Mouse (Mus musculus) midbrain, embryonic 13.5 days (tissue): ENCODE measurements at regions not wholly inside any gene's neighbourhood (a gene's known extent, or its start where the extent isn't known, plus 50 kb on each side); places are given as distances from the start of the nearest gene placed in this dataset.
A peak's percentile ranks its signal among the peaks of the same experiment; 100 is the strongest.

Experiments used
- ATAC-seq: fragments of 200-750 bp; cut with Nextera tagmentation; 2 replicates; pipeline ENCODE4 v1.8.0; 2017; ENCODE audit warnings: mild to moderate bottlenecking, moderate TSS enrichment, moderate library complexity
- H3K27ac ChIP-seq: fragments of 300-500 bp; sonication (generic); 2 replicates; pipeline ENCODE4 v1.5.1; 2015; ENCODE audit warnings: inconsistent platforms, mild to moderate bottlenecking, moderate library complexity
- H3K27me3 ChIP-seq: fragments of 300-500 bp; sonication (generic); 2 replicates; pipeline ENCODE4 v1.6.1; 2015; ENCODE audit warnings: mild to moderate bottlenecking, inconsistent platforms
- H3K36me3 ChIP-seq: fragments of 300-500 bp; sonication (generic); 2 replicates; pipeline ENCODE4 v1.6.1; 2015; ENCODE audit warnings: mild to moderate bottlenecking, inconsistent platforms
- H3K4me1 ChIP-seq: fragments of 300-500 bp; sonication (generic); replicated peaks from 2 replicates; pipeline ENCODE4 v1.6.1; 2015; ENCODE audit warnings: inconsistent platforms
- H3K4me2 ChIP-seq: fragments of 300-500 bp; sonication (generic); replicated peaks from 2 replicates; pipeline ENCODE4 v1.6.1; 2015; ENCODE audit warnings: moderate library complexity, mild to moderate bottlenecking, inconsistent platforms
- H3K4me3 ChIP-seq: fragments of 300-500 bp; sonication (generic); replicated peaks from 2 replicates; pipeline ENCODE4 v1.5.1; 2015; ENCODE audit warnings: mild to moderate bottlenecking, inconsistent platforms
- H3K9ac ChIP-seq: fragments of 300-500 bp; sonication (generic); replicated peaks from 2 replicates; pipeline ENCODE4 v1.6.1; 2015; ENCODE audit warnings: mild to moderate bottlenecking, inconsistent platforms
- H3K9me3 ChIP-seq: fragments of 300-500 bp; sonication (generic); 2 replicates; pipeline ENCODE4 v1.6.1; 2016; ENCODE audit warnings: mild to moderate bottlenecking, inconsistent platforms
- WGBS: fragments of 180-500 bp; shearing (Covaris S2); methylation state at CpG from one replicate; pipeline ENCODE4 v1.1.7; 2015; 5-methylcytosine and 5-hydroxymethylcytosine counted together

- Histone ChIP-seq H3K36me3 (no peaks in the 10 kb centered on the region), H3K9ac (no peak overlapping the region), H3K27ac (peak overlapping the region; percentile 51; the same call in 1 of the 2 replicates), H3K4me1 (peaks cover 11% of the 10 kb centered on the region), H3K27me3 (no peaks in the 10 kb centered on the region), H3K9me3 (peaks cover 6% of the 10 kb centered on the region; the same call in 1 of the 2 replicates), H3K4me2 (no peak overlapping the region), H3K4me3 (no peak overlapping the region)
- peak; percentile 27; the same call in 1 of the 2 replicates for ATAC-seq
- 60% methylated on average over 5 of the region's 5 CpGs for WGBS
These were observed 296.8 kb upstream of the Rsrc1 start for GRCm38 (mm10) chr3:66684287-66684903.

GRCm38 (mm10) chr3:66685136-66685535, 296.1 kb upstream of the Rsrc1 start:
- peaks cover 11% of the 10 kb centered on the region for H3K4me1 ChIP-seq
- H3K27ac ChIP-seq = no peak overlapping the region
- H3K4me2 ChIP-seq = no peak overlapping the region
- WGBS = 77% methylated on average over 12 of the region's 12 CpGs
- H3K4me3 ChIP-seq = no peak overlapping the region
- H3K9me3 ChIP-seq = peaks cover 6% of the 10 kb centered on the region; the same call in 1 of the 2 replicates
- H3K9ac ChIP-seq = no peak overlapping the region
- H3K36me3 ChIP-seq = no peaks in the 10 kb centered on the region
- no peak for ATAC-seq
- no peaks in the 10 kb centered on the region for H3K27me3 ChIP-seq

DNA sequence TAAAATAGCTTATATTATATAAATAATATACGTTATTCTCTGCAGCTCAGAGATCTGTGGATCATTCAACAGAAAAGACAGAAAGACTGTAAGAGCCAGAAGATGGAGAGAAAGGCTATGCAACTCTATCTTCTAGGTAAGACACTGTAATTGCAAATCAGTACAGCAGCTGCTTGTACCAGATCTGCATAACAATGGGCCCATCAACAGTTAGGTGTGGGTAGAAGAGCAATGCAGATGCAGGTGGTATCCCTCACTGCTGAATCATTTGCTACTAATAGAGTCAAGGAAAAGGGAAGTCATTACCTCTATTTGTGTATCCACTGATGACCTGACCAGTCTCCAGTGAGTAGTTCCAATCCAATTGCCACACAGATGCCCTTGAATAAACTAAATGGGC, 294.1 kb upstream of the Rsrc1 start:
- ATAC-seq = no peak
- peaks cover 11% of the 10 kb centered on the region for H3K4me1 ChIP-seq
- no peaks in the 10 kb centered on the region for H3K27me3 ChIP-seq
- no peaks in the 10 kb centered on the region; the same call in 1 of the 2 replicates for H3K9me3 ChIP-seq
- no peak overlapping the region for H3K27ac ChIP-seq
- no peak overlapping the region for H3K9ac ChIP-seq
- H3K4me3 ChIP-seq = no peak overlapping the region
- no peak overlapping the region for H3K4me2 ChIP-seq
- WGBS = 75% methylated on average over 1 of the region's 1 CpGs
- no peaks in the 10 kb centered on the region for H3K36me3 ChIP-seq

- Histone ChIP-seq H3K27ac (no peak overlapping the region), H3K36me3 (no peaks in the 10 kb centered on the region), H3K9ac (no peak overlapping the region), H3K4me1 (no peaks in the 10 kb centered on the region), H3K9me3 (no peaks in the 10 kb centered on the region; the same call in 1 of the 2 replicates), H3K4me2 (no peak overlapping the region), H3K27me3 (no peaks in the 10 kb centered on the region), H3K4me3 (no peak overlapping the region)
- no peak for ATAC-seq
- WGBS = 84% methylated on average over 10 of the region's 10 CpGs
These were observed 290.2 kb upstream of the Rsrc1 start for GRCm38 (mm10) chr3:66690906-66691522.

DNA sequence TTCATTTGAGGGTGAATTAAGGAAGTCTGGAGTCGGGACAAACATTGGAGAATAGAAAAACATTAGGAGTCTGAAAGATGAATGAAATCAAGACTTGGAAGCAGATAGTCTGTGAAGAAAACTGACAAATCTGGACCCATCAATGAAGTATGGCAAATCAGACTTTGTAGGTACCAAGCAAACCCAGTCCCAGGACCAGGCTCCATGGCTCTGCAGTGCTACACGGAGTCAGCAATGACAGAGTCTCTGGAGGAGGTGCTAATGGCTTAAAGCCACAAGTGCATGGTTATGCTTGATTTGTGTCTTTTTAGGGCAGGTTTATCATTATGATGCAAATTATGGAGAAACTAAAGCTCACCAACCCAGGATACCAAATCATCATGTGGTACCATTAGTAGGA, 286.1 kb upstream of the Rsrc1 start:
- 76% methylated on average over 2 of the region's 2 CpGs for WGBS
- no peak overlapping the region for H3K4me2 ChIP-seq
- no peaks in the 10 kb centered on the region for H3K27me3 ChIP-seq
- no peak for ATAC-seq
- H3K9me3 ChIP-seq = no peaks in the 10 kb centered on the region
- H3K4me3 ChIP-seq = no peak overlapping the region
- no peaks in the 10 kb centered on the region for H3K4me1 ChIP-seq
- no peak overlapping the region for H3K27ac ChIP-seq
- no peak overlapping the region for H3K9ac ChIP-seq
- no peaks in the 10 kb centered on the region for H3K36me3 ChIP-seq

DNA sequence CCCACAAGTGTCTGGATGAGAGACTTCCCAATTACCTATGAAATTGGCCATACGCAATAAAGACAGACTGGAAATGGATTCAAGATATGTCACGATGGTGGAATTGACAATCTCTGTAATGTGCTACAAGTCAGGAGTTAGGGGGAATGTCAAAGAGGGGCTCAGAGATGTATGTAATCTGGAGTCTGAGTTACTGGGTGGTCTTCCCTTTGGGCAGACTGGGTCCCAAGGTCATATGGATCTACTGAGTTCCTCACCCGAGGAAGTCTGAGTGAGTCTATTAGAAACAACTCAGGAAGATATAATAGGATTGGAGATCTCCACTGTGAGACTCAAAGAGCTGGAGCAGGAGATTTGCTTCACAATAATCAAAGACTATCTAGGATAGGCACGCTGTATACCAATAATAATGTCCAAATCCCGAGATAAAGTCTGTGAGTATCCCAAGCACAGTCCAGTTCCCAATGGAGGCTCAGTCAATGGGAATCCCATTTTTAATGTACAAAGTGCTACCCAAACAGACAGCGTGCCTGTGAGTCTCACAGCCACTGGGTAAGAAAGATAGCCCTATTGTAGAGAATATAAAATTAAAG, 285.4 kb upstream of the Rsrc1 start:
- Histone ChIP-seq H3K9ac (no peak overlapping the region), H3K4me2 (no peak overlapping the region), H3K4me3 (no peak overlapping the region), H3K27me3 (no peaks in the 10 kb centered on the region), H3K9me3 (no peaks in the 10 kb centered on the region), H3K4me1 (no peaks in the 10 kb centered on the region), H3K27ac (no peak overlapping the region), H3K36me3 (no peaks in the 10 kb centered on the region)
- no peak for ATAC-seq
- 63% methylated on average over 6 of the region's 6 CpGs for WGBS

DNA sequence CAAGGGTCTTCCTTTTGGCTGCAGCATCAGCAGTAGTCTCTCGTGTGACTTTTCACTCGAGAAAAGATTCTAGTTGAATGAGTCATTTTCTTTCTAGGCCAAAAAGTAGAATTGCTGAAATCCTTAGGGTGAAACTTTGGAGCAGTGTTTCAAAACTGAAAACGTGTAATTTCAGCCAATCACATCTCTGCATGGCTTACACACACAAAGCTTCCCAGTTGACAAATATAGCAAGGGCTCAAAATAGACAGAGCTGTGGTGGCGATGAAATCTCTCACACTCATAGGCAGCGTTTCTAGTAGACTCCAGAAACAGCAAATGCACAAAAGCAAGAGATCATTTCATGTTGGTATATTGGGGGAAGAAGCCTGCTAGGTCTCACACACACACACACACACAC, 283.1 kb upstream of the Rsrc1 start:
- Histone ChIP-seq H3K9me3 (no peaks in the 10 kb centered on the region), H3K4me2 (no peak overlapping the region), H3K27ac (no peak overlapping the region), H3K4me1 (no peaks in the 10 kb centered on the region), H3K27me3 (no peaks in the 10 kb centered on the region), H3K36me3 (no peaks in the 10 kb centered on the region), H3K9ac (no peak overlapping the region), H3K4me3 (no peak overlapping the region)
- no peak for ATAC-seq
- 90% methylated on average over 5 of the region's 5 CpGs for WGBS

DNA sequence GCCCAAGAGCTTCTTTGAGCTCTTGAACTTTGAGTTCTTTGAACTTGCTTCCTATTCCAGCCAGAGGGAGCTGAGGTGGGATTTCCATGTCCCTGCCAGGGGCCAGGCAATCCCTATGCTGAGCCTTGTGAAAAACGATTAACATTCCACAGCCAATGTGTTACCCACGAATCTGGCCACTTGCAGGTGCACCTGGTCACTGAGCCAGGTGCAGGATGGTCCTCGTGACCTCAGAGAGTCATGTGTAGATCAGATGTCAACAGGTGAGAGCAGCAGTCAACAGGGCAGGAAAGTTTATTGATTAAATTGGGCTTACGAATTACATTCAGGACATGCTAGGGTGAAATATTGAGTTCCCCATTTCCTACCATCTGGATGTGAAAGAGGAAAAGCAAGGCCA, 275.4 kb upstream of the Rsrc1 start:
- ATAC-seq = no peak
- H3K27me3 ChIP-seq = no peaks in the 10 kb centered on the region
- no peak overlapping the region for H3K4me2 ChIP-seq
- H3K4me3 ChIP-seq = no peak overlapping the region
- 87% methylated on average over 4 of the region's 4 CpGs for WGBS
- H3K9me3 ChIP-seq = no peaks in the 10 kb centered on the region
- H3K9ac ChIP-seq = no peak overlapping the region
- H3K4me1 ChIP-seq = no peaks in the 10 kb centered on the region
- H3K36me3 ChIP-seq = no peaks in the 10 kb centered on the region
- H3K27ac ChIP-seq = no peak overlapping the region

- no peak overlapping the region for H3K4me2 ChIP-seq
- no peak overlapping the region for H3K27ac ChIP-seq
- no peak overlapping the region for H3K9ac ChIP-seq
- peak; percentile 24; the same call in 1 of the 2 replicates for ATAC-seq
- 73% methylated on average over 1 of the region's 1 CpGs for WGBS
- H3K9me3 ChIP-seq = no peaks in the 10 kb centered on the region
- peaks cover 3% of the 10 kb centered on the region; the same call in 1 of the 2 replicates for H3K27me3 ChIP-seq
- no peaks in the 10 kb centered on the region for H3K36me3 ChIP-seq
- H3K4me1 ChIP-seq = peaks cover 20% of the 10 kb centered on the region
- H3K4me3 ChIP-seq = no peak overlapping the region
These were observed 245.7 kb upstream of the Rsrc1 start for GRCm38 (mm10) chr3:66735468-66735867.

GRCm38 (mm10) chr3:66738201-66739062, 242.8 kb upstream of the Rsrc1 start:
- no peaks in the 10 kb centered on the region for H3K36me3 ChIP-seq
- peak; percentile 44 for ATAC-seq
- WGBS = 83% methylated on average over 12 of the region's 12 CpGs

DNA sequence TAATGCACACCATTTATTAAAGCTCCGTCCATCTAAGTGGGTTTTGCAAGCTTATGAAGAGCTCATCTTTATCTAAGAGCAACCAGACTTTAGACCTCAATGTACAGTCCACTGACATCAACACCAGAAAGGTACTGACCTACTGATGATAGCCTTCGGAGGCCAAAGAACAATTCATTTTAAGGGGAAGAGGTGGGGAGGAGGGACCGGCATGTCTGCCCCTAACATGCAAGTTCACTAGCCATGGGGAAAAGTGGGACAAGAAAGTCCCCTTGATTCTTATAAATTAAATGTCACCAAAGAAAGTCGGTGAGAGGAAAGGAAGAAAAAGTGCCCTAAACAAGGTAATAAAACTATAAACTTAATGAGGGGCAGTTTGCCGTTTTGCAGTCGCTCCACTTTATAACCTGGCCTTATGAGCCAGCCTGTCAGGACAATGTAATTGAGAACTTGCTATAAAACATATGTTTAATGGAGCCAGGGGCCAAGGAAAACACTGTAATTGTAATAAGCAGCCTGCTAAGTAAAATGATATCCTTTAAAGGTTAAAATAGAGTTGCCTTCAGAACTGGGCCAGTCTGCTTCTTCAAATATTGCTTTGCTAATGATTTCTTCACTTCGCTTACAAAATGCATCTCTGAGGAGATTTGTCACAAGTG, 241.7 kb upstream of the Rsrc1 start:
- no peak overlapping the region for H3K4me3 ChIP-seq
- H3K27me3 ChIP-seq = peaks cover 11% of the 10 kb centered on the region; the same call in 1 of the 2 replicates
- H3K9ac ChIP-seq = no peak overlapping the region
- ATAC-seq = no peak
- H3K9me3 ChIP-seq = no peaks in the 10 kb centered on the region
- 0 out of 2 replicates have a peak overlapping the region, but pooled peaks have one; percentile 30 for H3K27ac ChIP-seq
- H3K36me3 ChIP-seq = no peaks in the 10 kb centered on the region
- H3K4me1 ChIP-seq = peaks cover 20% of the 10 kb centered on the region
- no peak overlapping the region for H3K4me2 ChIP-seq
- 76% methylated on average over 7 of the region's 7 CpGs for WGBS

More at GRCm38 (mm10) chr3:66738201-66739062, 242.8 kb upstream of the Rsrc1 start:
- Histone ChIP-seq H3K9ac (no peak overlapping the region), H3K4me1 (peaks cover 20% of the 10 kb centered on the region), H3K4me3 (no peak overlapping the region), H3K9me3 (no peaks in the 10 kb centered on the region), H3K27me3 (peaks cover 11% of the 10 kb centered on the region; the same call in 1 of the 2 replicates), H3K27ac (no peak overlapping the region), H3K4me2 (no peak overlapping the region)
